Mouse (Mus musculus) right cerebral cortex, postnatal 14 days (tissue): ENCODE data around the gene Apobec1.
"Not testable (repeated sequence)": the region's sequence is repeated elsewhere in the genome, so short reads cannot be mapped to it uniquely, and the experiment has no call there.

ENCODE experiments used
- DNase-seq: peaks from one replicate; pipeline ENCODE4 v3.0.0; 2022

Gene Apobec1

DNA sequence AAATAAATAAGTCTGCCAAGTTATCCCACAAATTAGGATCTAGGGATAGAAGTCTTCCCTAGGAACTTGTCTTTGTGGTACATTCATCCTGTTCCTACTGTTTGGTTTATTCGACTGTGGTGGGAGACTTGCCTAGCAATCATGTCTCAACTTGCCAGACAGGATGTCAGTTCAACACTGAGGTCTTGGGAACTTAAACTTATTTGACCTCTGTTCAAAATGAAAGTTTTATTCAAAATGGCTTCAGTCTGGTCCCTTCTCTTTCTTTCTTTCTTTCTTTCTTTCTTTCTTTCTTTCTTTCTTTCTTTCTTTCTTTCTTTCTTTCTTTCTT, 713 bp upstream of the Apobec1 start:
- DNase-seq = no peak

DNA sequence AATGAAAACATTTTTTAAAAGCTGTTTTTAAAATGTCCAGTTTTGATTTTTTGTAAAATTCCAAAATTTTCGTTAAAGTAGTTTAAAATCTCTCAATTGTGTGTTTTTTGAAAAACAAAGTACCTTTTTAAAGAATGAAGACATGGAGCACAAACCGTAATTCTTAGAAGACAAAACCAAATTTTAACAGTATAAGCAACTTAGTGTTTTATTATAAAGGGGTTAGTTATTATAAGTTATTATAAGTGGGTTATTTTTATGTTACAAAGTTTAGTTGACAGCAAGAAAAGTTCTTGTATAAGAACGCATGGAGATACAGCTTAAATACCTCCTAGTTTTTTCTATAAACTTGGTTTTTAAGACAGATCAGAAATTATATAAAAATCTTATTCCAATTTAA, 629 bp downstream of the Apobec1 start:
- no peak for DNase-seq

DNA sequence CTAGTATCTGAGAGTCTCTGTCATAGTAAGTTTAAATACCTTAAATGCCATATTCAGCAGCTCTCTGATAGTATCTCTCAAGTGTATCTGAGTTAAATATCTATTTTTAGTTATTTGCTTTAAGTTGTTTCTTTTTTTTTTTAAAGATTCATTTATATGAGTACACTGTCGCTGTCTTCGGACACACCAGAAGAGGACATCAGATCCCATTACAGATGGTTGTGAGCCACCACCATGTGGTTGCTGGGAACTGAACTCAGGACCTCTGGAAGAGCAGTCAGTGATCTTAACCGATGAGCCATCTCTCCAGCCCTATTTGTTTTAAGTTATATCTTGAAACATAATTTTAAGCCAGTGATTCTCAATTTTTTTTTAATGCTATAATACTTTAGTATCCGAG, 1.2 kb downstream of the Apobec1 start:
- no peak for DNase-seq

- DNase-seq = no peak
Observed at GRCm38 (mm10) chr6:122600066-122600646, 2.1 kb downstream of the Apobec1 start.

DNA sequence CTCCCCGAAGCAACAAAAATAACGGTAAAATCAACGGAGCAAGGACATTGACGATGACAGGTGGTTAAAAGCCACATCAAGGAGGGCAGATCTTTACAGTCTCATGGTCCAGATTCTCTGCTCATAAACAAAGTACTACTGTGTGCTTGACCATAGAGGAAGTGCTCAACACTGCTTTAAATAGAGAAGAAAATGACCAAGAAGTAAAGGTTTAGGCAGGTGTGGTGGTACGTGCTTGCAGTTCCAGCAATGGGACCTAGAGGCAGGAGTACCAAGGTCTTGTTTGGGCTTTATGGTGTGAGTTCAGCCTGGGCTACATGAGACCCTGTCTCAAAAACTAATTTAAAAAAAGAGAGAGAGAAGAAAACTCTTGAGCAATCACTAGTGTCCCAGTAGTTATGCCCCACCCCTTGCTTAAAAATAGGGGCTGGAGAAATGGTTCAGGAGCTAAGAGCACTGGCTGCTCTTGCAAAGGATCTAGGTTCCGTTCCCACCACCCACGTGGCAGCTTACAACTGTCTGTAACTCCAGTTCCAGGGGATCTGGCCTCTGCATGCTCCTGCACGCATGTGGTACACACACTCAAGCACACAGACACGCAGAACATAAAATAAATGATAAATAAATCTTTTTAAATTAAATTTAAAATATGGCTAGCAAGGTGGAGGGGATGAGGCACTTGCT, 3.0 kb downstream of the Apobec1 start:
- no peak for DNase-seq

- DNase-seq = no peak
Observed at GRCm38 (mm10) chr6:122598436-122598835, 3.8 kb downstream of the Apobec1 start.

DNA sequence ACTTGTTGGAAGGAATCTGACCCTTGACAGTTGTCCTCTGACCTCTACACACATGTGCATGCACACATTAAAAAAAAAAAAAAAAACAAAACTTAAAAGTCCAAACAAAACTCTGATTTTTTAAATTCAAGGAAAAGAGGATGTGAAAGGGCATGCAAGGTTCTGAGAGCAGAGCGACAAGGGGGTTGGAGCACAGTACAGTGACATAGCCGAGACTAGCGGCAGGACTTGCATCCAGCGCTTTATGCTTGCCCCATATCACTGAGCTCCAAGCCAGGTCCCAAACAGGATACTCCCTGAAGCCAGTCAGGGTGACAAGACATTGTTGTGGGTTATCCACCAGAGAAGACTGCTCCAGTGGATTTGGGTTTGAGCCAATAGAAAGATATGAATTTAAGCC, 4.2 kb downstream of the Apobec1 start:
- no peak for DNase-seq

- no peak for DNase-seq
Observed at GRCm38 (mm10) chr6:122596608-122597007, 5.6 kb downstream of the Apobec1 start.

DNA sequence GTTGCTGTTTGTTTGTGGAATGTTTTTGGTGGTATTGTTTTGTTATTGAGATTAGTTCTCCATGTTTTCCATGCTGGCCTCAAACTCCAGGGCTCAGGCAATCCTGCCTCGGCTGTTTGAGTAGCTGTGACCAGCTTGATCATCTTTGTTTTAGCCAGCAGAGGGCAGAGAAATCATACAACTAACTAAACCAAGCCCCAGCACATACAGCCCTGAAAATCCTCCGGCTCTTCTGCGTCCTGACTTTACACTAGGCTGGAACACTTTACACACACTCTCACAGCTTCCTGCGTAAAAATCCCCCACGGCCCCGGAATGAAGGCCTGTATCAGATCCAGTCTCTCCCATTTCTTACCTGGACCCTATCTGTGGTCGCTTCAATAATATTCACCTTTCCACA, 6.6 kb downstream of the Apobec1 start:
- DNase-seq = peak; percentile 9

- DNase-seq = no peak
Observed at GRCm38 (mm10) chr6:122592905-122593304, 9.3 kb downstream of the Apobec1 start.

- no peak for DNase-seq
Observed at GRCm38 (mm10) chr6:122591027-122591758, 11.1 kb downstream of the Apobec1 start.

- DNase-seq = no peak
Observed at GRCm38 (mm10) chr6:122579086-122579485, 23.2 kb downstream of the Apobec1 start.

DNA sequence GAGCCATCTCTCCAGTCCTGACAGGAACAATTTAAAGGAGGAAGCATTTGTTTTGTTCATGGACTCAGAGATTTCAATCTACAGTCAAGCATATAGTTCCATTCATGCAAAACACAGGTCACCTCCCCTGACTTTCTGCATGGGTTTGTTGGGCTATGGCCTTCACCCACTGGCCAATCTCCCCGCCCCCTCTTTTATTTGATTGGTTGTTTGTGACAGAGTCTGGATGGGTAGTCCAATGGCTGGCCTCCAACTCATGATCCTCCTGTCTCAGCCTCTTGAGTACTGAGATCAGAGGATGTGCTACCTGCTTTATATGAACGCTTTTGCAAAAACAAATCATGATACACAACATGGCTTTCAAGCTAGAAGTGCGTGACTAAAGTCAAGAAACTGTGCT, 25.2 kb downstream of the Apobec1 start:
- DNase-seq = no peak

- DNase-seq = not testable (repeated sequence)
Observed at GRCm38 (mm10) chr6:122575037-122575436, 27.2 kb downstream of the Apobec1 start.

GRCm38 (mm10) chr6:122571617-122571959, 30.7 kb downstream of the Apobec1 start:
- DNase-seq = no peak

GRCm38 (mm10) chr6:122570695-122571616, 31.3 kb downstream of the Apobec1 start:
- DNase-seq = no peak

DNA sequence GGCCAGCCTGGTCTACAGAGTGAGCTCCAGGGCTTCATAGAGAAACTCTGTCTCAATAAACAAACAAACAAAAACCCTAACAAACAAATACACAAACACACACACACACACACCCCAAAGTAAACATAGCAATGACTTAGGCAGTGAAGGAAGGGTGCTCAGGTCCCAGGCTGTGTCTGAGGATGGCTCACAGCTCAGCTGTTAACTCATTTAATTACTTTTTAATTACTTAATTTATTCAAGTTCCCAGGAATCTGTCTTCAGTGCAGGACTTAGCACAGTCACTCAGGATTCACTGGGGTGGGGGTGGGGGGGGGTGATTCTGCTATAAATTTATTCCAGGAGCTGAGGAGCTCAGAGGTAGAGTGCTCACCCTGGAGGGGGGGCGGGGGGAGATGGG, 32.5 kb downstream of the Apobec1 start:
- no peak for DNase-seq

GRCm38 (mm10) chr6:122569113-122569512, 33.1 kb downstream of the Apobec1 start:
- no peak for DNase-seq

DNA sequence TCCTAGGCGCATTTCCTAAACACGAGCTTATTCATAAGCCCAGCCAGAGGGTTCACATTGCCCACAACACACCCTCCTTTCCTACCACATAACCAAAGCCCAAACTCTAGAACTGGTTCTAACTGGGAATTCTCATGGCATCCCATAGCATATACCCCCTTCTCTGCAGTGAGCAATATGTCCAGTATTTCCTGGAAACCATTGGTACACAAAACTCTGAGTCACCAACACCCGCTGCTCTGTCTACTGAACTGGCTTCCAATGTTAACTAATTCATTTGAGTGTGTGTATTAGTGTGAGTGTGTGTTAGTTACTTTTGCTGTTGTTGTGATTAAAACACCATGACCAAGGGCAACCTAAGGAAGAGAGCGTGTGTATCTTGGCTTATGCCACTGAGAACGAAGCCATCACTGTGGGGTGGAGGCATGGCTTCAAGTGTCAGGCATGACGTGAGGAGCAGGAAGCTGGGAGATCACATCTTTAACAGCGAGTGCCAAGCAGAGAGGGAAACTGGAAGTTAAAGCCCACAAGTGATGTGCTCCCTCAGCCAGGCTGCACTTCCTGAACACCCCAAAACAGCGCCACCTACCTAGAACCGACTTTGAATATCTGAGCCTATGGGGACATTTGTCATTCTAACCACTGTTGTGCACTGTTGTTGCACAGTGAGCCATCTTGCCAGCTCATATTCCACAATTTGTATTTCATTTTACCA, 37.0 kb downstream of the Apobec1 start:
- DNase-seq = no peak

- peak; percentile 73 for DNase-seq
Observed at GRCm38 (mm10) chr6:122562463-122562862, 39.8 kb downstream of the Apobec1 start.

DNA sequence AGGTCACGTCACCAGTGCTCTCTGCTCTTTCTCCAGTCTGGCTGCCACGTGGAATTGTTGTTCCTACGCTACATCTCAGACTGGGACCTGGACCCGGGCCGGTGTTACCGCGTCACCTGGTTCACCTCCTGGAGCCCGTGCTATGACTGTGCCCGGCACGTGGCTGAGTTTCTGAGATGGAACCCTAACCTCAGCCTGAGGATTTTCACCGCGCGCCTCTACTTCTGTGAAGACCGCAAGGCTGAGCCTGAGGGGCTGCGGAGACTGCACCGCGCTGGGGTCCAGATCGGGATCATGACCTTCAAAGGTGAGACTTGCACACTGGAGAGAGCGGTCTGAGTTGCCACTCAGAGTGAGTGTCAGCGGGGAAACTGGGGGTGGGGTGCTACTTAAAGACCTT, 41.2 kb downstream of the Apobec1 start:
- DNase-seq = no peak

GRCm38 (mm10) chr6:122560427-122560826, 41.8 kb downstream of the Apobec1 start:
- peak; percentile 75 for DNase-seq
